Mouse (Mus musculus) heart, embryonic 13.5 days (tissue): ENCODE results near the gene Ghrhr. TPM values are rescaled to one million over a fixed set of nuclear protein-coding genes. Genes with fewer than 3 reads are reported as not detected.

Experiments used
- ATAC-seq: fragments of 200-750 bp; cut with Nextera tagmentation; 2 replicates; pipeline ENCODE4 v1.8.0; 2017; ENCODE audit warnings: moderate TSS enrichment; ENCODE audit not compliant: insufficient number of reproducible peaks, low FRiP score, low TSS enrichment; ENCODE audit errors: extremely low read depth
- H3K27ac ChIP-seq: fragments of 300-500 bp; sonication (generic); replicated peaks from 2 replicates; pipeline ENCODE4 v1.5.1; 2015; ENCODE audit warnings: moderate library complexity, mild to moderate bottlenecking, inconsistent platforms
- H3K27me3 ChIP-seq: fragments of 300-500 bp; sonication (generic); replicated peaks from 2 replicates; pipeline ENCODE4 v1.6.1; 2015; ENCODE audit warnings: mild to moderate bottlenecking, inconsistent platforms
- H3K36me3 ChIP-seq: fragments of 300-500 bp; sonication (generic); 2 replicates; pipeline ENCODE4 v1.6.1; 2015; ENCODE audit warnings: mild to moderate bottlenecking, inconsistent platforms
- H3K4me1 ChIP-seq: fragments of 300-500 bp; sonication (generic); 2 replicates; pipeline ENCODE4 v1.6.1; 2015; ENCODE audit warnings: inconsistent platforms
- H3K4me2 ChIP-seq: fragments of 300-500 bp; sonication (generic); 2 replicates; pipeline ENCODE4 v1.6.1; 2015; ENCODE audit warnings: inconsistent platforms, mild to moderate bottlenecking, moderate library complexity
- H3K4me3 ChIP-seq: fragments of 300-500 bp; sonication (generic); 2 replicates; pipeline ENCODE4 v1.5.1; 2015; ENCODE audit warnings: moderate library complexity, mild to moderate bottlenecking, inconsistent platforms
- H3K9ac ChIP-seq: fragments of 300-500 bp; sonication (generic); 2 replicates; pipeline ENCODE4 v1.6.1; 2015; ENCODE audit warnings: inconsistent platforms, mild to moderate bottlenecking, moderate library complexity
- H3K9me3 ChIP-seq: fragments of 300-500 bp; sonication (generic); 2 replicates; pipeline ENCODE4 v1.6.1; 2016; ENCODE audit warnings: inconsistent platforms
- WGBS: fragments of 180-500 bp; shearing (Covaris S2); methylation state at CpG from one replicate; pipeline ENCODE4 v1.1.7; 2015; ENCODE audit warnings: mixed read lengths; 5-methylcytosine and 5-hydroxymethylcytosine counted together
- polyA plus RNA-seq: library from polyadenylated mRNA; unstranded; fragments of >200 nt; fragmentation: Nextera tagmentation; extraction: Ambion mirVana; gene quantifications from 2 replicates; pipeline ENCODE4 v1.2.1, GENCODE M21; 2015

Gene Ghrhr
- polyA plus RNA-seq, 1 experiment from 2014 or later = not detected

- no peak for ATAC-seq
- H3K27me3 ChIP-seq = peaks cover 80% of the 10 kb centered on the region
- no peaks in the 10 kb centered on the region for H3K9me3 ChIP-seq
- 75% methylated on average over 11 of the region's 11 CpGs for WGBS
- no peak overlapping the region for H3K4me3 ChIP-seq
- H3K36me3 ChIP-seq = no peaks in the 10 kb centered on the region
- no peak overlapping the region for H3K4me2 ChIP-seq
- 0 out of 2 replicates have a peak, but pooled peaks cover 8% of the 10 kb centered on the region for H3K4me1 ChIP-seq
- no peak overlapping the region for H3K9ac ChIP-seq
- no peak overlapping the region for H3K27ac ChIP-seq
These were observed 20.5 kb downstream of the Ghrhr start for GRCm38 (mm10) chr6:55396622-55397041.

- Histone ChIP-seq H3K27ac (no peak overlapping the region), H3K9me3 (no peaks in the 10 kb centered on the region), H3K27me3 (peaks cover 66% of the 10 kb centered on the region), H3K4me1 (peaks cover 13% of the 10 kb centered on the region; the same call in 1 of the 2 replicates), H3K4me3 (no peak overlapping the region), H3K36me3 (no peaks in the 10 kb centered on the region), H3K9ac (no peak overlapping the region), H3K4me2 (no peak overlapping the region)
- no peak for ATAC-seq
- 68% methylated on average over 9 of the region's 9 CpGs for WGBS
These were observed 23.0 kb downstream of the Ghrhr start for GRCm38 (mm10) chr6:55398869-55399628.

- H3K9ac ChIP-seq = no peak overlapping the region
- no peak overlapping the region for H3K4me3 ChIP-seq
- no peaks in the 10 kb centered on the region for H3K36me3 ChIP-seq
- H3K4me1 ChIP-seq = peaks cover 15% of the 10 kb centered on the region; the same call in 1 of the 2 replicates
- ATAC-seq = no peak
- WGBS = 60% methylated on average over 5 of the region's 5 CpGs
- H3K27ac ChIP-seq = no peak overlapping the region
- no peak overlapping the region for H3K4me2 ChIP-seq
- H3K9me3 ChIP-seq = no peaks in the 10 kb centered on the region
- H3K27me3 ChIP-seq = peaks cover 62% of the 10 kb centered on the region
These were observed 23.8 kb downstream of the Ghrhr start for GRCm38 (mm10) chr6:55399910-55400309.

- 60% methylated on average over 9 of the region's 9 CpGs for WGBS
- H3K27me3 ChIP-seq = peaks cover 43% of the 10 kb centered on the region
- H3K36me3 ChIP-seq = no peaks in the 10 kb centered on the region
- no peak for ATAC-seq
- no peak overlapping the region for H3K27ac ChIP-seq
- H3K9ac ChIP-seq = no peak overlapping the region
- no peaks in the 10 kb centered on the region for H3K9me3 ChIP-seq
- H3K4me2 ChIP-seq = no peak overlapping the region
- H3K4me1 ChIP-seq = peaks cover 11% of the 10 kb centered on the region
- H3K4me3 ChIP-seq = no peak overlapping the region
These were observed 26.1 kb downstream of the Ghrhr start for GRCm38 (mm10) chr6:55402041-55402776.

- Histone ChIP-seq H3K4me2 (no peak overlapping the region), H3K9me3 (no peaks in the 10 kb centered on the region), H3K27me3 (peaks cover 28% of the 10 kb centered on the region), H3K9ac (no peak overlapping the region), H3K27ac (no peak overlapping the region), H3K36me3 (no peaks in the 10 kb centered on the region), H3K4me3 (no peak overlapping the region), H3K4me1 (peaks cover 22% of the 10 kb centered on the region)
- ATAC-seq = no peak
- WGBS = 45% methylated on average over 9 of the region's 9 CpGs
These were observed 27.6 kb downstream of the Ghrhr start for GRCm38 (mm10) chr6:55403411-55404309.

GRCm38 (mm10) chr6:55404421-55404990, 28.4 kb downstream of the Ghrhr start:
- no peaks in the 10 kb centered on the region for H3K36me3 ChIP-seq
- H3K4me1 ChIP-seq = peaks cover 22% of the 10 kb centered on the region
- WGBS = 67% methylated on average over 5 of the region's 5 CpGs
- no peak for ATAC-seq
- H3K9me3 ChIP-seq = no peaks in the 10 kb centered on the region
- H3K27ac ChIP-seq = no peak overlapping the region
- H3K4me3 ChIP-seq = no peak overlapping the region
- H3K4me2 ChIP-seq = no peak overlapping the region
- H3K9ac ChIP-seq = no peak overlapping the region
- peaks cover 26% of the 10 kb centered on the region for H3K27me3 ChIP-seq

GRCm38 (mm10) chr6:55407345-55407744, 31.2 kb downstream of the Ghrhr start:
- 53% methylated on average over 4 of the region's 4 CpGs for WGBS
- no peak overlapping the region for H3K4me2 ChIP-seq
- no peak overlapping the region for H3K9ac ChIP-seq
- H3K9me3 ChIP-seq = no peaks in the 10 kb centered on the region
- H3K27me3 ChIP-seq = peaks cover 12% of the 10 kb centered on the region; the same call in 1 of the 2 replicates
- no peak overlapping the region for H3K4me3 ChIP-seq
- H3K27ac ChIP-seq = peak overlapping the region; percentile 31; the same call in 1 of the 2 replicates
- peaks cover 36% of the 10 kb centered on the region for H3K4me1 ChIP-seq
- ATAC-seq = no peak
- no peaks in the 10 kb centered on the region for H3K36me3 ChIP-seq

- Histone ChIP-seq H3K9ac (no peak overlapping the region), H3K36me3 (no peaks in the 10 kb centered on the region), H3K9me3 (no peaks in the 10 kb centered on the region), H3K4me2 (no peak overlapping the region), H3K4me3 (no peak overlapping the region), H3K27me3 (no peaks in the 10 kb centered on the region; the same call in 1 of the 2 replicates), H3K27ac (no peak overlapping the region), H3K4me1 (peaks cover 27% of the 10 kb centered on the region)
- no peak for ATAC-seq
- 47% methylated on average over 7 of the region's 7 CpGs for WGBS
These were observed 34.2 kb downstream of the Ghrhr start for GRCm38 (mm10) chr6:55410119-55410775.

GRCm38 (mm10) chr6:55410977-55411376, 34.9 kb downstream of the Ghrhr start:
- no peaks in the 10 kb centered on the region; the same call in 1 of the 2 replicates for H3K27me3 ChIP-seq
- H3K4me3 ChIP-seq = no peak overlapping the region
- no peak overlapping the region for H3K4me2 ChIP-seq
- ATAC-seq = no peak
- H3K4me1 ChIP-seq = peaks cover 27% of the 10 kb centered on the region
- no peaks in the 10 kb centered on the region for H3K36me3 ChIP-seq
- WGBS = 36% methylated on average over 5 of the region's 5 CpGs
- H3K9ac ChIP-seq = no peak overlapping the region
- no peaks in the 10 kb centered on the region for H3K9me3 ChIP-seq
- no peak overlapping the region for H3K27ac ChIP-seq

- Histone ChIP-seq H3K27me3 (peaks cover 18% of the 10 kb centered on the region), H3K9me3 (no peaks in the 10 kb centered on the region), H3K27ac (no peak overlapping the region), H3K9ac (no peak overlapping the region), H3K4me1 (peaks cover 6% of the 10 kb centered on the region), H3K36me3 (no peaks in the 10 kb centered on the region), H3K4me2 (no peak overlapping the region), H3K4me3 (no peak overlapping the region)
- ATAC-seq = no peak
- whole genome bisulfite sequencing = 78% methylated on average over 5 of the region's 5 CpGs
These were observed 40.1 kb downstream of the Ghrhr start for GRCm38 (mm10) chr6:55416202-55416601.
